Mouse (Mus musculus): Measurements from ENCODE around the gene C130026I21Rik. TPM values are rescaled to one million over a fixed set of nuclear protein-coding genes. Genes with fewer than 3 reads are reported as not detected.
"Not testable (repeated sequence)": the region's sequence is repeated elsewhere in the genome, so short reads cannot be mapped to it uniquely, and the experiment has no call there.

C130026I21Rik gene
- not detected in 2 replicates for polyA plus RNA-seq (2014; fragmentation: Nextera tagmentation; extraction: Ambion mirVana)

GRCm38 (mm10) chr1:85270466-85270865 is at the start of gene C130026I21Rik:
Gene C130026I21Rik, minus strand, starts transcription at chr1:85270566.
- H3K36me3 ChIP-seq (ENCODE audit: control insufficient read depth, insufficient read depth, low read length); H3K9me3 ChIP-seq (ENCODE audit: control insufficient read depth, low read length); ATAC-seq (replicated peaks; ENCODE audit: low FRiP score); H3K4me3 ChIP-seq (ENCODE audit: low read depth, low read length); H3K4me1 ChIP-seq (replicated peaks; ENCODE audit: control insufficient read depth, insufficient read depth, low read length); H3K4me2 ChIP-seq; DNase-seq (ENCODE audit: low spot score); H3K27ac ChIP-seq (ENCODE audit: low read depth, low read length); H3K9ac ChIP-seq (ENCODE audit: low read depth, low read length); H3K27me3 ChIP-seq (replicated peaks; ENCODE audit: control insufficient read depth, insufficient read depth, low read length): not testable (repeated sequence)
- no CpG with 5 or more reads among the region's 6 CpGs for WGBS

- not testable (repeated sequence) for H3K9me3 ChIP-seq (ENCODE audit: control insufficient read depth, low read length); H3K4me2 ChIP-seq; H3K4me1 ChIP-seq (replicated peaks; ENCODE audit: control insufficient read depth, insufficient read depth, low read length); H3K27ac ChIP-seq (ENCODE audit: low read depth, low read length); H3K9ac ChIP-seq (ENCODE audit: low read depth, low read length); DNase-seq (ENCODE audit: low spot score); H3K27me3 ChIP-seq (replicated peaks; ENCODE audit: control insufficient read depth, insufficient read depth, low read length); H3K4me3 ChIP-seq (ENCODE audit: low read depth, low read length); H3K36me3 ChIP-seq (ENCODE audit: control insufficient read depth, insufficient read depth, low read length); ATAC-seq (replicated peaks; ENCODE audit: low FRiP score)
- WGBS: 36% methylated on average over 4 of the region's 5 CpGs
Observed at GRCm38 (mm10) chr1:85287063-85287462, 16.7 kb upstream of the C130026I21Rik start.

DNA sequence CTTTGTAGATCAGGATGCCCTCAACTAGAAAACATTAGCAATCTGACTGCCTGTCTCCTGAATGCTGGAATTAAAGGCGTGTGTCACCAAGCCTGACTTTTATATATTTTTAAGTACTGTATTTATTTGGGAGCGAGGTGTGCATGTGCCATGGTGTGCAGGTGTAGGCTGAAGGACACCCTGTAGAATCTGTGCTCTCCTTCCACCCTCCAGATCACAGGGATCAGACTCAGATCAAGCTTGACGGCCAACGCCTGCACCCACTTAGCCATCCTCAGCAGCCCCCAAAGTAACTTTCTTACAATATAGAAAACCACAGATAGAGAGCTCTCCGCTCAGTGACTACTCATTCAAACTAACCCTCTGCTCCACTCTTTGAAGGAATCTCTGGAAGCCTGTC is 6.1 kb upstream of the C130026I21Rik start:
- not testable (repeated sequence) for DNase-seq (ENCODE audit: low spot score); H3K4me1 ChIP-seq (replicated peaks; ENCODE audit: control insufficient read depth, insufficient read depth, low read length); H3K36me3 ChIP-seq (ENCODE audit: control insufficient read depth, insufficient read depth, low read length); ATAC-seq (replicated peaks; ENCODE audit: low FRiP score); H3K4me2 ChIP-seq; H3K9ac ChIP-seq (ENCODE audit: low read depth, low read length); H3K4me3 ChIP-seq (ENCODE audit: low read depth, low read length); H3K9me3 ChIP-seq (ENCODE audit: control insufficient read depth, low read length); H3K27me3 ChIP-seq (replicated peaks; ENCODE audit: control insufficient read depth, insufficient read depth, low read length); H3K27ac ChIP-seq (ENCODE audit: low read depth, low read length)
- 73% methylated on average over 4 of the region's 5 CpGs for WGBS

DNA sequence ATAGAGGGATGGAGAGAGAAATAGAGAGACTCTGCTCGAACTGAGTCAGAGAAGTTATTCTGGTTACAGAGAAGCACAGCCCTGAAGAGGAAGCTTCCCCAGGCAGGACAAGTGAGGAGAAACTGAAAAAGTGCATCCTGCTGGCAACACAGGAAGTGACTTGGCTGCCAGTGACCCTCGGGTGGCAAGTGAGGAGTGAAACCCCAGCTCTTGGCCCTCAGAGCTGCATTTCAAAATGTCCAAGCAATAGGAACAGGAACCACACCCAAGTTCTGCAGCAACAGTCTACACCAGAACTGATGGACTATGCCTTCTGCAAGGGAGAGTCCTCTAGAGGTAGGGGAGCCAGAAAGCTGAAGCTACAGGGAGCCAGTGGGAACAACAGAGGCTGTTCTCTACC is 11.7 kb downstream of the C130026I21Rik start:
- not testable (repeated sequence) for H3K27me3 ChIP-seq (replicated peaks; ENCODE audit: control insufficient read depth, insufficient read depth, low read length); ATAC-seq (replicated peaks; ENCODE audit: low FRiP score); DNase-seq (ENCODE audit: low spot score); H3K4me2 ChIP-seq; H3K36me3 ChIP-seq (ENCODE audit: control insufficient read depth, insufficient read depth, low read length); H3K27ac ChIP-seq (ENCODE audit: low read depth, low read length); H3K9ac ChIP-seq (ENCODE audit: low read depth, low read length); H3K4me1 ChIP-seq (replicated peaks; ENCODE audit: control insufficient read depth, insufficient read depth, low read length); H3K9me3 ChIP-seq (ENCODE audit: control insufficient read depth, low read length); H3K4me3 ChIP-seq (ENCODE audit: low read depth, low read length)
- WGBS: 40% methylated on average over 1 of the region's 2 CpGs

DNA sequence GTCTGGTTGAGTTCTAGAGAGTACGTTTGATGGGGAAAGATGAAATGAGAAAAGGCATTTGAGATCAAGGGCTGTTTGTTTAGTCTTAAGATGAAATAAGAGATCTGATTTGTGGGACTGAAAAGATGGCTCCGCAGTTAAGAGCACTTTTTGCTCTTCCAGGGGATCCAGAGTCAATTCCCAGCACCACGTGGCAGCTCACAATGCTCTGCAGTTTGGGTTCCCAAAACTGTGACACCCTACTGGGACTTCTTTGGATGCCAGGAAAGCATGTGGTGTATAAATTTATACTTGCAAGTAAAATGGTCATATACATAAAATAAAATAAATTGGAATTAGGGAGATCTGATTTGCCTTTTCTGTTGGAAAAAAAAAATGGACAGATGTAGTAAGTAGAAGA is 15.1 kb downstream of the C130026I21Rik start:
- ATAC-seq (replicated peaks; ENCODE audit: low FRiP score): not testable (repeated sequence)

GRCm38 (mm10) chr1:85251211-85251610 is 19.2 kb downstream of the C130026I21Rik start:
- DNase-seq (ENCODE audit: low spot score); H3K4me1 ChIP-seq (replicated peaks; ENCODE audit: control insufficient read depth, insufficient read depth, low read length): not testable (repeated sequence)

More for the DNA sequence above, 15.1 kb downstream of the C130026I21Rik start:
- not testable (repeated sequence) for H3K27ac ChIP-seq (ENCODE audit: low read depth, low read length); DNase-seq (ENCODE audit: low spot score); H3K4me1 ChIP-seq (replicated peaks; ENCODE audit: control insufficient read depth, insufficient read depth, low read length); H3K9ac ChIP-seq (ENCODE audit: low read depth, low read length); H3K4me2 ChIP-seq; H3K9me3 ChIP-seq (ENCODE audit: control insufficient read depth, low read length); H3K27me3 ChIP-seq (replicated peaks; ENCODE audit: control insufficient read depth, insufficient read depth, low read length); H3K4me3 ChIP-seq (ENCODE audit: low read depth, low read length); H3K36me3 ChIP-seq (ENCODE audit: control insufficient read depth, insufficient read depth, low read length)
- WGBS: 56% methylated on average over 2 of the region's 3 CpGs

DNA sequence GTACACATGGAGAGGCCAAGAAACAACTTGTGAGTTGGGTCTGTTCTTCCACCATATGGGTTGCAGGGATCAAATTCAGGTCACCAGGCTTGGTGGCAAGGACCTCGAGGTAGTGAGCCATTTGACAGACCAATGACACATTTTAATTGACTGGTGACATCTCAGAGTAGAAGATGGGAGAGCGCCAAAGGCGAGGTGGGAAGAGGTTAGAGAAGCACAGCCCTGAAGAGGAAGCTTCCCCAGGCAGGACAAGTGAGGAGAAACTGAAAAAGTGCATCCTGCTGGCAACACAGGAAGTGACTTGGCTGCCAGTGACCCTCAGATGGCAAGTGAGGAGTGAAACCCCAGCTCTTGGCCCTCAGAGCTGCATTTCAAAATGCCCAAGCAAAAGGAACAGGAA is 21.4 kb downstream of the C130026I21Rik start:
- not testable (repeated sequence) for H3K9me3 ChIP-seq (ENCODE audit: control insufficient read depth, low read length); H3K27ac ChIP-seq (ENCODE audit: low read depth, low read length); H3K4me3 ChIP-seq (ENCODE audit: low read depth, low read length); H3K4me2 ChIP-seq; H3K4me1 ChIP-seq (replicated peaks; ENCODE audit: control insufficient read depth, insufficient read depth, low read length); ATAC-seq (replicated peaks; ENCODE audit: low FRiP score); H3K36me3 ChIP-seq (ENCODE audit: control insufficient read depth, insufficient read depth, low read length); H3K27me3 ChIP-seq (replicated peaks; ENCODE audit: control insufficient read depth, insufficient read depth, low read length); H3K9ac ChIP-seq (ENCODE audit: low read depth, low read length)
- DNase-seq (ENCODE audit: low spot score): peak; percentile 28
- 59% methylated on average over 3 of the region's 3 CpGs for WGBS

More at GRCm38 (mm10) chr1:85251211-85251610, 19.2 kb downstream of the C130026I21Rik start:
- not testable (repeated sequence) for H3K4me3 ChIP-seq (ENCODE audit: low read depth, low read length); ATAC-seq (replicated peaks; ENCODE audit: low FRiP score); H3K36me3 ChIP-seq (ENCODE audit: control insufficient read depth, insufficient read depth, low read length); H3K9me3 ChIP-seq (ENCODE audit: control insufficient read depth, low read length); H3K4me2 ChIP-seq; H3K27me3 ChIP-seq (replicated peaks; ENCODE audit: control insufficient read depth, insufficient read depth, low read length); H3K27ac ChIP-seq (ENCODE audit: low read depth, low read length); H3K9ac ChIP-seq (ENCODE audit: low read depth, low read length)
- WGBS: 79% methylated on average over 4 of the region's 4 CpGs

DNA sequence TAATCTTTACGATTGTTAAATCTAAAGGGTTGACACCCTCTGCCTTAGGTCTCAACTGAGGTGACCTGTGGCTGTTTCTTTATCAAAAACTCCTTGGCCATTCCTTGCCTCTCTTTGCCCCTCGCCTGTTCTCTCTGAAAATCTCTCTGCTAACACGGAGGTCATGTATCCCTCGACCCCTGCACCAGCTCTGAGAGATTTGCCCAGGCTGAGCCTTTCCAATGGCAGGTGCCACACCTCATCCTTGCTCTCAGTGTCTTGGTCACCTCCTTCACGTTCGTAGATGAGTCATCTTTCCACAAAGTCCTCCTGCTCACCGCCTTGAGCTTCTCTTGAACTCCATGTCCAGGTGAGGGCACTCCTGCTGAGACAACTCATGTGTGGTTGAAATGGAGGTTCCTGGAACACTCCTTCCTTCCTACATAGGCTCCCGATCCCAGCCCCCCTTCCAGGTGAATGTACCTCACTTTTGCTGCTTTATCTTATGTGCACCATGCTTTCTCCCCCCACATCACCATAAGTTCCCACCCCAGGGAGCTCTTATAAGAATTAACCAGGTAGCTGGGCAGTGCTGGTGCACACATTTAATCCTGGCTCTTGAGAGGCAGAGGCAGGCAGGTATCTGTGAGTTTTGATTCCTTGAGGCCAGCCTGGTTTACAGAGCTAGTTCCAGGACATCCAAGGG is 23.4 kb downstream of the C130026I21Rik start:
- not testable (repeated sequence) for H3K4me3 ChIP-seq (ENCODE audit: low read depth, low read length); H3K4me1 ChIP-seq (replicated peaks; ENCODE audit: control insufficient read depth, insufficient read depth, low read length); ATAC-seq (replicated peaks; ENCODE audit: low FRiP score); H3K4me2 ChIP-seq; H3K27ac ChIP-seq (ENCODE audit: low read depth, low read length); H3K9ac ChIP-seq (ENCODE audit: low read depth, low read length); H3K27me3 ChIP-seq (replicated peaks; ENCODE audit: control insufficient read depth, insufficient read depth, low read length); H3K36me3 ChIP-seq (ENCODE audit: control insufficient read depth, insufficient read depth, low read length)
- peak; percentile 12 for DNase-seq (ENCODE audit: low spot score)
- peaks cover 14% of the 10 kb centered on the region for H3K9me3 ChIP-seq (ENCODE audit: control insufficient read depth, low read length)
- WGBS: 66% methylated on average over 8 of the region's 8 CpGs

GRCm38 (mm10) chr1:85246266-85246665 is 24.1 kb downstream of the C130026I21Rik start:
- H3K9ac ChIP-seq (ENCODE audit: low read depth, low read length); H3K4me1 ChIP-seq (replicated peaks; ENCODE audit: control insufficient read depth, insufficient read depth, low read length); H3K27me3 ChIP-seq (replicated peaks; ENCODE audit: control insufficient read depth, insufficient read depth, low read length); H3K4me2 ChIP-seq; H3K36me3 ChIP-seq (ENCODE audit: control insufficient read depth, insufficient read depth, low read length); H3K27ac ChIP-seq (ENCODE audit: low read depth, low read length); H3K4me3 ChIP-seq (ENCODE audit: low read depth, low read length); ATAC-seq (replicated peaks; ENCODE audit: low FRiP score): not testable (repeated sequence)
- WGBS: 83% methylated on average over 4 of the region's 5 CpGs
- H3K9me3 ChIP-seq (ENCODE audit: control insufficient read depth, low read length): peaks cover 14% of the 10 kb centered on the region
- peak; percentile 25 for DNase-seq (ENCODE audit: low spot score)

Data from liver, embryonic 11.5 days (tissue).